Comparison of ENCODE assay signal across 9 mouse cellular contexts in the genomic region with DNA sequence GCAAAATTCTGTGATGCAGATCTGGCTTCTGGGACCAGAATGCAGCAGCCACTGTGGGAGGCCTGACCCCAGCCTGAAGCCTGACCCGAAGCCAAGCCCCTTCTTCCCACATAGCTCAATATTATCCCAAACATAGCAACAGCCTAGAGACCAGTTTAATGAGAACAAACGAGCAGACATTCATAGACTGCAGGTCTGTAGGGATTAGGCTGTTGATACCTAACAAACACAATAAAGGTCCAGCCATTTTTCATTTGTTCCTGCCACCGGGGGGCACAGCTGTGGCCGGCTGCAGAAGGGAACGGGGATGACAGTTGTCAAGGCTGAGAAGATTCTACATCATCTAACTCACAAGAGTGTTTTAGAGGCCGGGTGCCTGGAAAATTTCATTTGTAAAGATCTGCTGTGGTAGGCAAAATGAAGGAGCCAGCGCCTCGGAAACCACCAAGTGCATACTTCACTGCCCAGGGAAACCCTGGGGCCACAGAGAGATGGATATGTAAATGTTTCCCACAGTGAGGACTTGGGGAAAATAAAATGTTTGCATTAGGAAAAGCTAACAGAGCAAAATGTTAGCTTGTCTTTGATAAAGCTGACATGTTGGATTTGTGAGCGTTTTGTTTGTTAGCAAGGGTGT.
A peak's percentile ranks its signal among the peaks of the same experiment; 100 is the strongest.
DNase-seq lines count a peak whose midpoint lies in the region; ATAC-seq lines count a peak whose summit lies in the region.
"Had no signal": no experiment of that assay in that cellular context is flagged by ENCODE, and none has a peak within 500 bp of the region (broad histone marks: within the 10 kb centered on the region; RNA-seq: fewer than 3 reads in every experiment).

No protein-coding gene starts in this region.

- H3K27me3 ChIP-seq in midbrain, embryonic 13.5 days = peaks cover 50% of the 10 kb centered on the region

- WGBS in midbrain, embryonic 13.5 days = 6% methylated on average over 9 of the region's 9 CpGs

- no peak overlapping the region for H3K4me2 ChIP-seq in midbrain, embryonic 13.5 days (replicated peaks)

- no peak overlapping the region for H3K9ac ChIP-seq in midbrain, embryonic 13.5 days (replicated peaks)
- H3K9ac ChIP-seq: liver, embryonic 14.5 days had no signal

- no peak overlapping the region for H3K4me3 ChIP-seq in midbrain, embryonic 13.5 days (replicated peaks)

- H3K27ac ChIP-seq in midbrain, embryonic 13.5 days = peak overlapping the region; percentile 49; the same call in 1 of the 2 replicates
- H3K27ac ChIP-seq: liver, embryonic 14.5 days had no signal

- peak; percentile 29 to 55 for DNase-seq in kidney, postnatal 4 days
- no peak for DNase-seq in kidney, adult 9 months
- peak; percentile 16 for DNase-seq in forelimb bud, embryonic 11.5 days (ENCODE audit: low read depth, low spot score)
- DNase-seq in urinary bladder, adult 2 months (ENCODE audit: low spot score) = no peak
- DNase-seq in adrenal gland, postnatal 36 days = no peak
- DNase-seq in MN1 (ENCODE audit: low spot score) = no peak

- H3K9me3 ChIP-seq in midbrain, embryonic 13.5 days = no peaks in the 10 kb centered on the region

- H3K36me3 ChIP-seq in midbrain, embryonic 13.5 days = no peaks in the 10 kb centered on the region

- peaks cover 18% of the 10 kb centered on the region for H3K4me1 ChIP-seq in midbrain, embryonic 13.5 days (replicated peaks)

- peak; percentile 91 for ATAC-seq in midbrain, embryonic 13.5 days
- ATAC-seq in erythroid progenitor cell, adult 5-6 weeks (replicated peaks; ENCODE audit: low FRiP score, poor library complexity, severe bottlenecking) = no peak

Comparison
In these comparisons a context has a peak if more than half of its experiments do, and no peak if none do; other contexts are left out.
1. DNase-seq: peak in kidney, postnatal 4 days (2 of 2) and forelimb bud, embryonic 11.5 days (single experiment); none in kidney, adult 9 months (single experiment), urinary bladder, adult 2 months (single experiment), adrenal gland, postnatal 36 days (0 of 2) and MN1 (single experiment).